In the genomic region with DNA sequence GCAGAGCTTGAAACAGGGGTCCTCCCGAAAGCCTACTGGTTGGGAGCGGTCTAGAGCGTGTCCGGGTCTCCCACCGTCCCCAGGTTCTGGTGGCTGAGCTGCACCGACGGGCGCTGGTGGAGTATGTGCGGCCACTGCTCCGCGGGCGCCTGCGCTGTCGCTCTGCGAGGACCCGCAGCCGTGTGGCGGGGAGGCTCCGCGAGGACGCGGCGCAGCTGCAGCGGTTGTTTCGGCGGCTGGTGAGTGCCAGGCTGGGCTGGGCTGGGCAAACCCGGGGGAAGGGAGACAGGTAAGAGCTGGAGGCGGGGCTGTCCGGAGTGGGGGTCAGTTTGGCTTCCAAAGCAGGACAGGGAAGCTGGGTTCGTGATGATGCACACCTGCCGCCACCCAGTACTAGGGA, we compare ENCODE assay signal across 10 mouse cellular contexts. TPM values are rescaled to one million over a fixed set of nuclear protein-coding genes. Genes with fewer than 3 reads are reported as not detected.
DNase-seq lines count a peak whose midpoint lies in the region; ATAC-seq and TF ChIP-seq lines count a peak whose summit lies in the region.
"Had no signal": no experiment of that assay in that cellular context is flagged by ENCODE, and none has a peak within 500 bp of the region (broad histone marks: within the 10 kb centered on the region; RNA-seq: fewer than 3 reads in every experiment).

No protein-coding gene starts in this region.

- no peak overlapping the region for H3K4me3 ChIP-seq in lung, postnatal 0 days (ENCODE audit: low read depth, low read length)
- peak overlapping the region; percentile 18; the same call in 1 of the 2 replicates for H3K4me3 ChIP-seq in intestine, embryonic 16.5 days (ENCODE audit: low read length)
- peak overlapping the region; percentile 5; the same call in 1 of the 2 replicates for H3K4me3 ChIP-seq in stomach, embryonic 15.5 days (replicated peaks)
- H3K4me3 ChIP-seq: megakaryocyte, embryonic 14.5 days had no signal

- no peaks in the 10 kb centered on the region for H3K36me3 ChIP-seq in lung, postnatal 0 days (ENCODE audit: insufficient read depth, low read length)
- no peaks in the 10 kb centered on the region for H3K36me3 ChIP-seq in intestine, embryonic 16.5 days (ENCODE audit: control insufficient read depth, insufficient read depth, low read length)
- no peaks in the 10 kb centered on the region for H3K36me3 ChIP-seq in stomach, embryonic 15.5 days

- no peak overlapping the region for H3K9ac ChIP-seq in lung, postnatal 0 days (replicated peaks; ENCODE audit: low read depth)
- H3K9ac ChIP-seq in intestine, embryonic 16.5 days (ENCODE audit: low read depth, low read length), result peak overlapping the region; percentile 35; the same call in 1 of the 2 replicates
- H3K9ac ChIP-seq in stomach, embryonic 15.5 days, result no peak overlapping the region

- no peak for DNase-seq in frontal cortex, postnatal 36 days (ENCODE audit: low spot score in 2 of 2)
- DNase-seq in lung, postnatal 0 days (ENCODE audit: low spot score), result no peak
- DNase-seq in lung, postnatal 14 days, result no peak
- DNase-seq in layer of hippocampus, adult 8-10 months (ENCODE audit: low spot score in 2 of 2), result no peak
- DNase-seq in thymus, postnatal 36 days, result no peak
- DNase-seq: thymus, adult 2 months had no signal

- H3K4me2 ChIP-seq in lung, postnatal 0 days (replicated peaks; ENCODE audit: low read depth, low read length), result peak overlapping the region; percentile 11; the same call in 1 of the 2 replicates
- H3K4me2 ChIP-seq in intestine, embryonic 16.5 days (ENCODE audit: low read depth, low read length), result peak overlapping the region; percentile 38
- H3K4me2 ChIP-seq in stomach, embryonic 15.5 days, result peak overlapping the region; percentile 38

- no peak for TF ChIP-seq EP300 in lung, postnatal 0 days (IDR thresholded peaks at IDR 0.05)

- peaks cover 15% of the 10 kb centered on the region; the same call in 1 of the 2 replicates for H3K27me3 ChIP-seq in lung, postnatal 0 days (replicated peaks; ENCODE audit: insufficient read depth, low read length)
- peaks cover 39% of the 10 kb centered on the region for H3K27me3 ChIP-seq in intestine, embryonic 16.5 days (replicated peaks; ENCODE audit: control insufficient read depth, insufficient read depth, low read length)
- H3K27me3 ChIP-seq in stomach, embryonic 15.5 days (replicated peaks), result peaks cover 43% of the 10 kb centered on the region
- H3K27me3 ChIP-seq: megakaryocyte, embryonic 14.5 days had no signal

- TF ChIP-seq CTCF in lung, postnatal 0 days (IDR thresholded peaks at IDR 0.05), result no peak

- no peaks in the 10 kb centered on the region for H3K4me1 ChIP-seq in lung, postnatal 0 days (ENCODE audit: insufficient read depth, low read depth, low read length)
- H3K4me1 ChIP-seq in intestine, embryonic 16.5 days (ENCODE audit: control insufficient read depth, insufficient read depth, low read length), result peaks cover 7% of the 10 kb centered on the region
- peaks cover 11% of the 10 kb centered on the region for H3K4me1 ChIP-seq in stomach, embryonic 15.5 days

- no peaks in the 10 kb centered on the region for H3K9me3 ChIP-seq in lung, postnatal 0 days (ENCODE audit: low read length)
- no peaks in the 10 kb centered on the region for H3K9me3 ChIP-seq in intestine, embryonic 16.5 days (ENCODE audit: control insufficient read depth, low read length)
- no peaks in the 10 kb centered on the region for H3K9me3 ChIP-seq in stomach, embryonic 15.5 days
- H3K9me3 ChIP-seq: megakaryocyte, embryonic 14.5 days had no signal

- 23% methylated on average over 28 of the region's 31 CpGs for WGBS in lung, postnatal 0 days
- WGBS in intestine, embryonic 16.5 days, result 3% methylated on average over 31 of the region's 31 CpGs
- 16% methylated on average over 31 of the region's 31 CpGs for WGBS in stomach, embryonic 15.5 days

- H3K27ac ChIP-seq in lung, postnatal 0 days (ENCODE audit: low read length), result no peak overlapping the region
- no peak overlapping the region for H3K27ac ChIP-seq in intestine, embryonic 16.5 days (ENCODE audit: low read length)
- no peak overlapping the region for H3K27ac ChIP-seq in stomach, embryonic 15.5 days

- peak; percentile 38; the same call in 1 of the 2 replicates for ATAC-seq in frontal cortex, adult (ENCODE audit: low TSS enrichment)
- no peak for ATAC-seq in lung, postnatal 0 days
- no peak for ATAC-seq in intestine, embryonic 16.5 days
- no peak for ATAC-seq in stomach, embryonic 15.5 days (ENCODE audit: insufficient read depth, low FRiP score, low read depth)

RNA-seq across cellular contexts. Expression of gene Bloc1s3, which starts 18.6 kb away (rescaled TPM):
- polyA plus RNA-seq in lung, postnatal 0 days (2015; fragmentation: Nextera tagmentation; extraction: Ambion mirVana), result 2.6 and 3.0 TPM in 2 replicates
- 1.4 and 2.0 TPM in 2 replicates for polyA plus RNA-seq in intestine, embryonic 16.5 days (2015; fragmentation: Nextera tagmentation; extraction: Ambion mirVana)
- 2.2 and 2.4 TPM in 2 replicates for polyA plus RNA-seq in stomach, embryonic 15.5 days (2015; fragmentation: Nextera tagmentation; extraction: Ambion mirVana)
- 1 to 10 TPM; 4.7 to 6.7 (median 5.9) TPM for total RNA-seq in layer of hippocampus, adult 8-10 months (2022)

RNA-seq across cellular contexts. Expression of gene Trappc6a, which starts 18.7 kb away (rescaled TPM):
- polyA plus RNA-seq in lung, postnatal 0 days (2015; fragmentation: Nextera tagmentation; extraction: Ambion mirVana), result 85.5 and 91.9 TPM in 2 replicates
- 147 and 159 TPM in 2 replicates for polyA plus RNA-seq in intestine, embryonic 16.5 days (2015; fragmentation: Nextera tagmentation; extraction: Ambion mirVana)
- polyA plus RNA-seq in stomach, embryonic 15.5 days (2015; fragmentation: Nextera tagmentation; extraction: Ambion mirVana), result 103 and 105 TPM in 2 replicates
- total RNA-seq in layer of hippocampus, adult 8-10 months (2022), result 10 to 100 TPM; 17.1 to 25.2 (median 21.6) TPM

RNA-seq across cellular contexts. Expression of gene Exoc3l2, which starts 26.4 kb away (rescaled TPM):
- 1.1 and 1.4 TPM in 2 replicates for polyA plus RNA-seq in lung, postnatal 0 days (2015; fragmentation: Nextera tagmentation; extraction: Ambion mirVana)
- 0.27 and 0.46 TPM in 2 replicates for polyA plus RNA-seq in intestine, embryonic 16.5 days (2015; fragmentation: Nextera tagmentation; extraction: Ambion mirVana)
- polyA plus RNA-seq in stomach, embryonic 15.5 days (2015; fragmentation: Nextera tagmentation; extraction: Ambion mirVana), result 0.94 and 1.3 TPM in 2 replicates
- under 1 TPM; 0.08 to 0.41 (median 0.38) TPM for total RNA-seq in layer of hippocampus, adult 8-10 months (2022)

RNA-seq across cellular contexts. Expression of gene Nkpd1, which starts 28.1 kb away (rescaled TPM):
- 0.05 and 0.15 TPM in 2 replicates for polyA plus RNA-seq in lung, postnatal 0 days (2015; fragmentation: Nextera tagmentation; extraction: Ambion mirVana)
- polyA plus RNA-seq in intestine, embryonic 16.5 days (2015; fragmentation: Nextera tagmentation; extraction: Ambion mirVana), result 0.06 and 0.07 TPM in 2 replicates
- 0.30 and 0.83 TPM in 2 replicates for polyA plus RNA-seq in stomach, embryonic 15.5 days (2015; fragmentation: Nextera tagmentation; extraction: Ambion mirVana)
- under 1 TPM; 0.39 to 0.86 (median 0.77) TPM for total RNA-seq in layer of hippocampus, adult 8-10 months (2022)

RNA-seq across cellular contexts. Expression of gene Mark4, which starts 30.9 kb away (rescaled TPM):
- polyA plus RNA-seq in lung, postnatal 0 days (2015; fragmentation: Nextera tagmentation; extraction: Ambion mirVana), result 7.4 and 7.9 TPM in 2 replicates
- 3.7 and 4.4 TPM in 2 replicates for polyA plus RNA-seq in intestine, embryonic 16.5 days (2015; fragmentation: Nextera tagmentation; extraction: Ambion mirVana)
- 7.8 and 7.9 TPM in 2 replicates for polyA plus RNA-seq in stomach, embryonic 15.5 days (2015; fragmentation: Nextera tagmentation; extraction: Ambion mirVana)
- 100 to 1,000 TPM in 1 of 4 experiments, 10 to 100 TPM in 3; 87.6 to 103 (median 95.0) TPM for total RNA-seq in layer of hippocampus, adult 8-10 months (2022)
